Mouse (Mus musculus): ENCODE results near the gene Pank2.

DNA sequence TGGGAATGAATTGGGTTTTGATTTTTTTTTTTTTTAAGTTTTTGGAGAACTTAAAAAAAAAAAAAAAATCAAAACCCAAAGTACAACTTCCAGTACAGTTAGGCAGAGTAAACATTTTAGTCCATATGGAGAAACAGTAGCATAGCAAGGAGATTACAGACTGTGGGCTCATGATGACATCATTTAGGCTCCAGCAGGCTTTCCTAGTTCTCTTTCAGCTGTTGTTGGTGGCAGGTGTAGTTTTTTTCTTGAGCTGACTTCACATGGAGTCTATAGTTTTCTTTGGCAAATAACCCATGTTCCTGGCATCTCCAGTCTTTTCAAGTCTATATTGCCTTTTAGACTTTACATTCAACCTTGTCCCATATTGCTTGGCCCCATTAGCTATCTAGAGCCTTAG is 28.4 kb downstream of the Pank2 start:
- TF ChIP-seq GATA1 (IDR thresholded peaks at IDR 0.05; ENCODE audit: low read length) = no peak
- TF ChIP-seq TAL1 (IDR thresholded peaks at IDR 0.05; ENCODE audit: low read length) = no peak

All from erythroblast, embryonic 14.5 days (primary cell).